Mouse (Mus musculus) adrenal gland, postnatal 10 days (tissue): Measurements from ENCODE around the gene Retreg3. TPM values are rescaled to one million over a fixed set of nuclear protein-coding genes. Genes with fewer than 3 reads are reported as not detected.

Experiments used
- DNase-seq: peaks from one replicate; pipeline ENCODE4 v3.0.0; 2021; ENCODE audit warnings: mixed read lengths
- microRNA-seq: library from miRNA; unstranded; fragments of <30 nt; microRNA quantifications from one replicate; pipeline ENCODE4 v1.2.0, GENCODE M21; 2021
- total RNA-seq, 2 experiments: library from RNA; stranded (reverse); gene quantifications; 2 replicates each; pipeline ENCODE4 v1.2.3; 2021

Retreg3 gene
- total RNA-seq, 2 experiments from 2014 or later: 50.8 to 53.2 TPM

DNA sequence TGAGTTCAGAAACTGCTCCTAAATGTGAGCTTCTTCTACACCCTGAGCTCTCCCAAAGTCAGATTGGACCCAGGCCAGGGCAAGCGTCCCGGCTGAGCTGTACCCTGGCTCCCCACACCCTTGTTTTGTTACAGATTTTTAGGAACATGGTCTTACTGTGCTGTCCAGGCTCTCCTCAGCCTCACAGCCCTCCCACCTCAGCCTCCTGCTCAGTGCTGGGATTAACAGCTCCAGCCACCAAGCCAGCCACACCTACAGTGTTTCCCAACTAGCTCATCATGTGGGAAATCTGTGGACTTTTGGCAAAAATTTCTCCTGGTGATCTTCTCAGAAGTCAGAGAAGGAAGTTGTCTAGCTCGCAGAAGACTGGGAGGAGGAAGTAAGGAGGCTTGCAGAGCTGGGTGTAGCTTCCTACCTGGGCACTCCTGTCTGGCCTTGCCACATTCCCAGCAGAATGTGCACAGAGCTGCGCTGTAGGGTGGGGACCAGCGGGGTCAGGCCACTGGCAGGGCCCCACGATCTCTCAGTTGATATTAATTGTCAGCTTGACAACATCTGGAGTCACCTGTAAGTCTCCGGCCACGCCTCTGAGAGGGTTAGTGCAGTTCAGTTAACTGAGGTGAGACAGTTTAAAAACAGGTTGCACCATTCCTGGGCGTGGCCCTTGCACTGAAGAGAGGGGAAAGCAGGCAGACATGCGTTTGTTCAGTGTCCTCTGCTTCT is 66.8 kb downstream of the Retreg3 start:
- peak; percentile 55 for DNase-seq

DNA sequence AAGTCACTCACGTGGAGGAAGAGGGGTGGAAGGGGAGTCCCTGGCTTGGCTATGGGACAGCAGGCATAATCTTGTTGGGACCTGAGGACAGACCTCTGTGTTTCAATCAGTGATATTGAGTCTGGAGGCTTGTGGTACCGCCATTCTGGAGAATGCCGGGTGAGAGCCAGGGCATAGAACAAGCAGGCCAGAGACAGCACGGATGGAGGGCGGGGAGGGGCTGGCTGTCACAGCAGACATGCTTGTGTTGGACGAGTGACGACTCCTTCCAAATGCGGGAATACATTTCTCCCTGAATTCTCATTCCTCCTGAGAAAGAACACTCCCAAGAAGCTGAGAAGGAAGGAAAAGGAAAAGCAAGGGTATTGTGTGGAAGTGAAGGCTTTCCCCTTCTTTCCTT is 68.1 kb downstream of the Retreg3 start:
- DNase-seq: no peak

DNA sequence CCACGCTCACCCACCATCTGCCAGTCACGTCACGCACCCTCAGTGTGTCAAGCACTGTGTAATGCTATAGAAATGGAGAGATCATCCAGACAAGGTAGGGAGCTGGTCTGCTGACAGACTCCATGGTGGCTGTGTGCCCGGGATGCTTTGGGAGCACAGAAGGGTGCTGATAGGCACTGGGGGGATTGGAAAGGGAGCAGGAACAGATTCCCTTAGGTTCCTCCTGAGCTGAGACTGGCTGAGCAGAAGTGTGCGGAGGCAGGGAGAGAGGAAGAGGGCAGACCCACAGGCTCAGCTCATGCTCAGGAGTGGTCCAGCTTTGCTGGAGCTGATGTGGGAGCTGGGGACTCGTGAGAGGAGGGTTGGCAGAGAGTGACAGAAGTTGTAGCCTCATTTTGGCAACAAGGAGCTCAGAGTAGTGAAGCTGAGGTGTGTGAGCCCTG is 68.6 kb downstream of the Retreg3 start:
- DNase-seq: no peak

DNA sequence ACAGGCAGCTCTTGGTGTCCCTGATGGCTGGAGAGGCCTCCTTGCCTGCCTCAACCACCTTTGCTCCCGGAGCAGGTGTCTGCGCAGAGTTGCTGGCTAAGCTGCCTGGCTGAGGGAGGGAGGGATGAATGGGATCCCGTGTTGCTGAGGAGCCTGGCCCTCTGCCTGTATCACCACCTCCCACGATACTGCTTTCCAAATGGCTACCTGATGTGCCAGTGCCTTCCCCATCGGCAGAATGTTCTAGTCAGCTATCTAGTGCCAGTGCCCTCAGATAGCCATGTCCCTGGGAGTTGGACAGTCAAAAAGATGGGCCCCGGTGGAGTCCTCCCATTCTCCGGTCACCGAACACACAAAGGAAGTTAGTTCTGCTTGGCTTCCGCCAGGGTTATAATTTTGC is 69.3 kb downstream of the Retreg3 start:
- DNase-seq: no peak

DNA sequence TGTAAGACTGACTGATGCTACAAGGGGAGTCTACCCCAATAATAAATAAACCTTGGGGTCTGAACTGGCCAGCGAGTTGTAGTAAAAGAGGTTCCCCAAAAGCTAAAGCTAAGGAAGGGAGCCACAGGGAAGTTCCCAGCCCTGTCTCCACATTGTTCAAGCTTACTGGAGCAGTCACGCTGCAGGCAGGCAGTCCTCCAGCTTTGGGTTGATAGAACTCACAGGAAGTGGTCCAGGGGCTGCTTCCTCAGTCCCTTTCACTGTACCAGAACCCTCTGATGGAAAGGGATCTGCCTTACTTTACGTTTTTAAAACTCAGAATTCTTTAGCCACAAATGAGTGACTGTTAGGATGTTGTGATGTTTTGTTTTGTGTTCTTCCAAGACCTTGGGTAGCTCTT is 72.2 kb downstream of the Retreg3 start:
- DNase-seq: no peak

DNA sequence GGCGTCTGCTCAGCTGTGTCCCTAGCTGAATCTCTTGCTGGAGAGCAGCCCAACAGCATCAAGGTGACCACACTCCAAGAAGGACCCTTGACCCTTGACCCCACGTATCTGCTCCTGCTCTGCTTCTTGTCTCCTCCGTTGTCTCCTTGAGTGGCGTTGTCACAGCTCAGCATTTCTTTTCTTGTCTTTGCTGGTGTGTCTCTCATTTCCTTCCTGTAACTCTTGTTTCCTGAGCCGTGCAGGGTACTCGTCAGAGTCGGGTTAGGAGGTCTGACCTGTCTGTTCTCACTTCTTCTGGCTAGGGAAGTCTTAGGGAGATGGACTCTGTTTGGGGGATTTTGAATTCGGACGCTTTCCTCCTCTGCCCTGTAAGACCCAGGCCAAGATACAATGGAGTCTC is 73.3 kb downstream of the Retreg3 start:
- no peak for DNase-seq

Small RNAs within 50 kb of the gene (microRNA-seq; reads per million reads assigned to microRNA genes)
- not detected for gene Gm27626

Other genes with a start within 250 kb of the Retreg3 start
- 10 to 100 TPM; 68.2 to 75.6 TPM for gene Stat3, start 180.4 kb downstream of the Retreg3 start, total RNA-seq
- gene Cavin1, start 149.0 kb downstream of the Retreg3 start, total RNA-seq: 100 to 1,000 TPM; 327 to 368 TPM
- gene Atp6v0a1, start 110.4 kb downstream of the Retreg3 start, total RNA-seq: 10 to 100 TPM; 93.4 to 95.8 TPM
- 10 to 100 TPM; 27.3 to 28.2 TPM for gene Naglu, start 49.9 kb downstream of the Retreg3 start, total RNA-seq
- gene Hsd17b1, start 41.5 kb downstream of the Retreg3 start, total RNA-seq: under 1 TPM; 0.45 to 0.67 TPM
- 100 to 1,000 TPM in 1 of 2 experiments, 10 to 100 TPM in 1; 98.0 to 102 TPM for gene Coasy, start 37.3 kb downstream of the Retreg3 start, total RNA-seq
- gene Mlx, start 32.6 kb downstream of the Retreg3 start, total RNA-seq: 10 to 100 TPM; 32.9 to 35.0 TPM
- 1 to 10 TPM; 6.6 to 7.1 TPM for gene Psmc3ip, start 24.5 kb downstream of the Retreg3 start, total RNA-seq
- 10 to 100 TPM; 42.6 to 44.6 TPM for gene Tubg1, start within 50 bp of the Retreg3 start, total RNA-seq
- gene Tubg2, start 36.0 kb upstream of the Retreg3 start, total RNA-seq: 1 to 10 TPM; 6.9 to 7.2 TPM
- gene Cntnap1, start 50.6 kb upstream of the Retreg3 start, total RNA-seq: 10 to 100 TPM; 12.1 to 15.9 TPM
- gene Plekhh3, start 51.5 kb upstream of the Retreg3 start, total RNA-seq: 10 to 100 TPM; 26.2 to 40.8 TPM
- gene Ccr10, start 55.5 kb upstream of the Retreg3 start, total RNA-seq: under 1 TPM; 0.78 to 1.00 TPM
- 10 to 100 TPM; 27.9 to 37.9 TPM for gene Ezh1, start 106.6 kb upstream of the Retreg3 start, total RNA-seq
- gene Ramp2, start 126.1 kb upstream of the Retreg3 start, total RNA-seq: 100 to 1,000 TPM; 101 to 116 TPM
- gene Vps25, start 133.8 kb upstream of the Retreg3 start, total RNA-seq: 100 to 1,000 TPM; 109 to 112 TPM
- 1 to 10 TPM; 2.5 to 3.6 TPM for gene Wnk4, start 140.7 kb upstream of the Retreg3 start, total RNA-seq
- 1 to 10 TPM in 1 of 2 experiments, under 1 TPM in 1; 0.63 to 1.4 TPM for gene Cntd1, start 159.1 kb upstream of the Retreg3 start, total RNA-seq
- 10 to 100 TPM; 79.8 to 84.3 TPM for gene Coa3, start 159.2 kb upstream of the Retreg3 start, total RNA-seq
- gene Becn1, start 182.4 kb upstream of the Retreg3 start, total RNA-seq: 100 to 1,000 TPM; 132 to 133 TPM
- 100 to 1,000 TPM; 125 to 132 TPM for gene Psme3, start 196.3 kb upstream of the Retreg3 start, total RNA-seq
- gene Aoc2, start 205.2 kb upstream of the Retreg3 start, total RNA-seq: 1 to 10 TPM; 6.0 to 9.0 TPM
- gene Aoc3, start 210.7 kb upstream of the Retreg3 start, total RNA-seq: 100 to 1,000 TPM; 103 to 122 TPM
- gene G6pc, start 247.7 kb upstream of the Retreg3 start, total RNA-seq: 10 to 100 TPM; 35.5 to 89.5 TPM